Mouse (Mus musculus) layer of hippocampus, postnatal 14 days (tissue): ENCODE measurements around the gene Atxn7l3. TPM values are rescaled to one million over a fixed set of nuclear protein-coding genes. Genes with fewer than 3 reads are reported as not detected.

Experiments used
- DNase-seq, 2 experiments: peaks; one replicate each; pipeline ENCODE4 v3.0.0; 2021 to 2022; ENCODE audit warnings: low spot score in 2 of 2, mixed read lengths in 1 of 2
- long read RNA-seq, 2 experiments: library from polyadenylated mRNA; stranded (forward); transcript quantifications; one replicate each; pipeline ENCODE4 v2.0.0; 2021
- total RNA-seq, 2 experiments: library from RNA; stranded (reverse); gene quantifications; 2 replicates each; pipeline ENCODE4 v1.2.3; 2021

Gene Atxn7l3
- 100 to 1,000 TPM; 152 to 160 TPM for total RNA-seq
- long read RNA-seq, experiment 1, transcript Atxn7l3-201 (13 exons, 3,688 nt) = major isoform, 16 of 47 reads
- long read RNA-seq, experiment 1, partial matches to known transcripts = 1 of 47 reads
- long read RNA-seq, experiment 1, other reads (novel, unspliced or antisense) = 28 of 47 reads
- long read RNA-seq, experiment 2, transcript Atxn7l3-201 (13 exons, 3,688 nt) = major isoform, 13 of 82 reads
- long read RNA-seq, experiment 2, partial matches to known transcripts = 4 of 82 reads
- long read RNA-seq, experiment 2, other reads (novel, unspliced or antisense) = 62 of 82 reads

DNA sequence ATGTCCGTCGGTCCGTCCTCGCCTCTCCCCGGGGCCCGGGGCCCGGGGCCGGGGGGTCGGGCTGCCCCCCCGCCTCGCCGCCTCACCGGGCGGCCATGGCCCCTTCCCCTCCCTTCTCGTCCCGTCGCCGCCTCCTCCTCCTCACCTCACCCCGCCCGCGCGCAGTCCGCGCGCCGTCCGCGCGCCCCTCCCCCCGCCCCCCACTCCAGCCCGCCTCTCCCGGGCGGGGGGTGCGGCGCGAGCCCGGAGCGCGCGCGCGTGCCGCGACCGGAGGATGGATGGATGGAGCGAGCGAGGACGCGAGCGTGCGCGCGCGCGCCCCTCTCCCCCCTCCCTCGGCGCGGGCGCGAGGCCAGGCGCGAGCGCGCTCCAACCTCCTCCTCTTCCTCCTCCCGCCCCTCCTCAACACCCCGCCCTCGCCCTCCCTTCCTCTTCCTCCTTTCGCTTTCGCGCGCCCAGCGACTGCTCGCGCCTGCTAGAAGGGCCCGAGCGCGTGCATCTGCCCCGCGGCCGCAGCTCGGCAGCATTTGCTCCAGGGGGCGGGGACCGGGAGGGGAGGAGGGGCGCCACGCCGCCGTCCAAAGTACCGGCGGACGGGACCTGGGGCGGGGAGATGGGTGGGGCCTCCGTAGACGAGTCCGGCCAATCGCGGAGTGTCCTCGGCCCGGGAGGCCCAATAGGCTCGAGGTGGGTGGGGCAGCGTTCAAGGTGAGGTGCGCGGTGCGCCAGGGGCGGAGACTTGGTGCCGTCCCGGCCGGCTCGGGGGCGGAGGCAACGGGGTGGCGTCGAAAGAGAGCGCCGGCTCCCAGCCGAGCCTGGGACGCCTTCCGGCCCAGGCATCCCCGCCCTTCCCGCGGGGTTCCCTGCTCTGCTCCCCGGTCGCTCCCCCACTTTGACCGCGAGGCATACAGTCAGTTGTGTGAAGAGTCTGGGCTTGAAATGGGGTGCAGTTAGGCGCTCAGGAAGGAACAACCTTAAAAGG, at the start of gene Atxn7l3:
TSS of gene Atxn7l3 (minus strand) at position 141 of the 982 bp plus-strand sequence.
- DNase-seq = peak; percentile 96 to 98

DNA sequence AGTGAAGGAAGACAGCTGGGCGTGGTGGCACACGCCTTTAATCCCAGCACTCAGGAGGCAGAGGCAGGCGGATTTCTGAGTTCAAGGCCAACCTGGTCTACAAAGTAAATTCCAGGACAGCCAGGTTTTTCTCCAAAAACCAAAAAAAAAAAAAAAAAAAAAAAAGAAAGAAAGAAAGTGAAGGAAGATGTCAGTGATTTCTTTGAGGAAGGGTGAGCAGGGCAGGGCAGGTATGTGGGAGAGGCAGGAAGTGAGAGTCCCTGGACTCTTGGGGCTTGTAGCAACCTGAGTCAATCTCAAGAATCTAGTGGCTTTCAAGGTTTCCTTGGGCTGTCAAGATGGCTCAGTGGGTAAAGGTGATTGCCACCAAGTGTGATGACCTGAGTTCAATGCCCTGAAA, 48.0 kb upstream of the Atxn7l3 start:
- DNase-seq = no peak

DNA sequence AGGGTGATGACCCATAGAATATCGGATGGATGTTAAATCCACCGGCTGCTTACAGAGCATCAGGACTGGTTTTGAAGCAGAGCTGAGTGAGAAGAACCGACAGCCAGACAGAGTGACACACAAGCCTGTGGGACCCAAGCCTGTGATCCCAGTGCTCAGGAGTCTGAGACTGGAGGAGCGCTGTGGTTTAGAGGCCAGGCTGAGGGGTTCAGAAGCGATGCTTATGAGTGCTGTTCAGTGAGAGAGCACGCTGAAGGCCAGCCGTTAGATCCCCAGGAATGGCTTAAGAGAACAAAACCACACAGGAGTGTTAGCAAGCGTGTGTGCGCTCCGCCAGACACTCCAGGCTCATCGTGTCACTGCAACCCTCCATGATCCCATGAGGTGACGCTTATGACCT, 46.3 kb upstream of the Atxn7l3 start:
- no peak for DNase-seq

DNA sequence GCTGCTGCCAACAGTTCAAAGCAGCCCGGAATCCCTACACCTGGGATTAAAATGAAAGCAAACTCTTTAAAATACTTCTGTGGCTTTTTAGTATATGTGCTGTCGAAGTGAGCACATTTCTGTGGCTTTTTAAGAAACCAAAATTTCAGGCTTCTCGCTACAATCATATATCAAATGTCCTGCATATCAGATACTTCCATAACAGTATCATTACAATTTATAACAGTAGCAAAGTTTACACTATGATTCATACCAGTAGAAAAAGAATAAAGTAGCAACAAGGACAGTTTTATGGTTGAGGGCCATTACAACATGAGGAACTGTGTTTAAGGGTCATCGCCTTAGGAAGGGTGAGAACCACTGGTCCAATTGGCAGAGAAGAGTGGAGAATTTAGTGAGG, 44.7 kb upstream of the Atxn7l3 start:
- DNase-seq = no peak

DNA sequence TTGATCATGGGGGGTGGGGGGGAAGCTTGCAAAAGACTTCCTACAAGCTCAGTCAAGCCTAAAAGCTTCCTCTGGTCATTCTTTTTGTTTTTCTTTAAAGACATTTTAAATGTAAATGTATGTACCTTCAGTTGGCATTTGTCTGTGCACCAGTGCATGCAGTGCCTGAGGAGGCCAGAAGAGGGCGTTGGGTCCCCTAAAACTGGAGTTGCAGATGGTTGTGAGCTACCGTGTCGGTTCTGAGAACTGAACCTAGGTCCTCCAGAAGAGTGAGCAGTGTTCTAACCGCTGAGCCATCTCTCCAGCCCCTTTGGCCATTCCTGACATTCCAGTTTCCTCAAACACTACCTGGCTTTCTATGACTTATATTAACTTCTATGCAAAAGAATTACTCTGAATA, 43.2 kb upstream of the Atxn7l3 start:
- DNase-seq = no peak

DNA sequence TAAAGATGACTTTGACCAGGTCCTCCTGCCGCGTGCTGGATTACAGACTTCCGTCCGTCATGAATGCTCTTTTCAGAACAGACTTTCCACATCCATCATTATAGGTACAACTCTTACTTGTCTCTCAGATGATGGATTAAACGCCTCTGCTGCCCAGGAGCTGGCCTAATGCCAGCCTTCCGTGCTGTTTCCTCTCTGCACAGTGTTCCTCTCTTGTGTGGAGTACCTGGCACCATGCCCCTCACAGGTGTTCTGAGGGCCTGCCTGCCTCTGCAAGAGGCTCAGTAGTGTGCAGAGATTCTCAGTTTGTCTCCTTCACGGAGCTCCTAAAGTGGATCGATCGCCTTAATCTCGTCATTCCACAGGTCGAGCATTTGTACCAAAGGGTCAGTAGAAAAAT, 42.8 kb upstream of the Atxn7l3 start:
- no peak for DNase-seq

DNA sequence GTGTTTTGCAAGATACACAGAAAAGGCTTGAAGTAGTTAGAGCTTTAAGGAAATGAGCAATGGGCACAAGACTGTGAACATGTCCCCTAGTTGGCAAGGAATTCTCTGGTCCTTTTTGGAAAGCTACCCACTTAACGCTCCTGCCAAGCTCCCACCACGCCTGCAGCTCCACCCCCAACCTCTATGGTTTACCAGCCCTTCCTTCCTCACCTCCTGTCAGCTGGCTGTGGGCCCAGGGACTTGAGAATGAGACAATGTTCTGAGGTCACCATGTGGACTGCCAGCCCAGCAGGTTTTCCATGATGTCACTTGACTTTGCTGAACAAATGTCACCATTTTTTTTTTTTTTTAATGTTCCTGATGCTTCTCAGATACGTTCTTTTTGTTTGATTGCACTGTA, 42.1 kb upstream of the Atxn7l3 start:
- DNase-seq = peak; percentile 13 to 45

DNA sequence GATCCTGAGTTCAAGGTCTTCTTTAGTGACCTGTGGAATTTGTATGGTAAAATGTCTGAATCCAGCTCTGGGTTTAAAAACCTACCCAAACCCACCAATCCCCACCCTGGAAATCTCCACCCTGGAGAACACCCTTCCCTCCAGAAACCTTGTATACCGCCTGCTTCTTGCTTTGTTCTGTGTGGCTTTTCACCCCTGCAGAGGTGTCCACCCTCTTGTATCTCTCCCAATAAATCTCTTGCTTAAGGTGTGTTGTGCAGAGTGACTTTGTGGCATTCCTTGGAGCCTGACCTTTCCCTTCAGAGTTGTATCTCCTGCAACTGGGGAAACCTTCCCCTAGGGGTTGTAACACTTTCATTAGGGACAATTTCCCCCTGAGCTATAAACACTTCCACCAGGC, 41.5 kb upstream of the Atxn7l3 start:
- no peak for DNase-seq

DNA sequence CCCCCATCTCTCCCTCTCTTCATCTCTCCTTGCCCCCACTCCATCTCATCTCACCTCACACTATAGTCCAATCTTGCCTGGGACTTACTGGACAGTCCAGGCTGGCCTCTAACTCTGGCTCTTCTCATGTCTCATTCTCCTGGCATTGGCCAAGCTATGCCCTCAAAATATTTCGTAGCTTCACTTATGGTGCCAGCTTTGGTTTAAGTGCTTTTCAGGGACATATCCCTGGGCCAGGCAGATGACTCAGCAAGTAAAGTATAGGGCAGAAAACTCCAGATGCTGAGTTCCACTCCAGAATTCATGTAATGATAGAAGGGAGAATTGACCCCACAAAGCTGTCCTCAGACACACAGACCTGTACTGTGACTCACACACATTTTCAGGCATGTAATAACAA, 39.8 kb upstream of the Atxn7l3 start:
- DNase-seq = no peak

DNA sequence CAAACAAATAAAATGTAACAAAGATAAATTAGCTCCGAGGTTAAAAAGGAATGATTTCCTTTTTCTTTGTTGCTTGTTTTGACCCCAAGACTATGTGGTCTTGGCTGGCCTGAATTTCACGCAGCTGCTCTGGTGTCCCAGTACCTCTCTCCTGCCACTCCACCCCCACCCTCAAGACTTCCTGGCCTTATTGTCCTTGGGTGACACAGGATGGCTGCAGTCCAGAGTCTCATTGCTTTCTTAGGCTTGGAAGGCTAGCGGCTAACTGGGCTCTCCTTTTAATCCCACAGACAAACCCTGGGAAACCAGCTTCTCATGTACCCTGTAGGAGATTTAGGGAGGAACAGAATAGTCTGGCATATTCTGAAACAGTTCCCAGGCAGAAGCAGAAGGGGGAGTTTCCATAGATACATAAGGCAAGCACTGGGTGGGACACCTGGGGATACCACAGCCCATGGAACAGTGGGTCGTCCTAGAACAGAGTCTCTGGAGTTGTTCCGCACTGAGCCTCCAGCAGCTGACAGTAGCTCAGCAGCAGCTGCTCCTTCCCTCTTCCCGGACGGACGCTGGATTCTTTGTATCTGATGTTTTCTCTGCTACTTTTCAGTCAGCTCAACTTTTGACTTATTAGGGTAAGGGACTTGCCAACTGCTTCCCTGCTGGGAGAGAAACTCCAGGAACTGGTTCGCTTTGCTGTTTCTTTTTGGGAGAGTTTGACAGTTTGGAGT, 38.7 kb upstream of the Atxn7l3 start:
- no peak for DNase-seq

DNA sequence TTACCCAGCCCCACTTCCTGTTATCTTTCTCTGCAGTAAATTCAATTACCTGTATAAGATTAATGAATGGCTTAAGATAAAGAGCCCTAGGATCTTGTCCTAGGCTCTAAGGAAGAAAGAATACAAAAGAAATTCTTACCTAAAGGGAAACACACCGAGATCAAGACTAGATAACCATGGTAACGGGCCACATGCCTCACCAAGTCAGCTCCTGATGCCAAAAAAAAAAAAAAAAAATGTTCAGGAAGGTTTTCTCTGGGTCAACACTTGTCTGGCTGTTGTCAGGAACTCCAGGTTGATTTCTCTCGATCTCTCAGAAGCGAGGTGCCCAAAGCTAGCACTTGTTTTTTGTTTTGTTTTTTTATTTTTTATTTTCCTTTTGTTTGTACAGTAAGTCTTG, 37.6 kb upstream of the Atxn7l3 start:
- DNase-seq = no peak

DNA sequence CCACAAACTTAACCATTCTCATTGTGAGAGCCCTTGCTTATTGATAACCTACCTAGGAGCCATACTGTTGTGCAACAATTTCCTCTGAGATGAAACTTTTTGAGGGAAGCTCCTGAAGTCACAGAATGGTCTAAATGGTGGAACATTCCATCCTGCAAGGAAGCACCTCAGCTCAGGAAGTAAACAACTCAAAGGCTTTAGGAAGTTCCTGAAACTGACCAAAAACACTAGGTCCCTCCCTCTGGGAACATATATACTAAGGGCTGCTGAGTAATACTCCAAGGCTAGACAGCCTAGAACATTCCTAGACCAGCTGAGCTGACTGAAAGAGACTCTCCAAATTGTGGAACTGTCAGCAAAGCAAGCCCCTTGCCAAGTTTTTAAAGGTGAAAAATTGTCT, 36.6 kb upstream of the Atxn7l3 start:
- DNase-seq = no peak

DNA sequence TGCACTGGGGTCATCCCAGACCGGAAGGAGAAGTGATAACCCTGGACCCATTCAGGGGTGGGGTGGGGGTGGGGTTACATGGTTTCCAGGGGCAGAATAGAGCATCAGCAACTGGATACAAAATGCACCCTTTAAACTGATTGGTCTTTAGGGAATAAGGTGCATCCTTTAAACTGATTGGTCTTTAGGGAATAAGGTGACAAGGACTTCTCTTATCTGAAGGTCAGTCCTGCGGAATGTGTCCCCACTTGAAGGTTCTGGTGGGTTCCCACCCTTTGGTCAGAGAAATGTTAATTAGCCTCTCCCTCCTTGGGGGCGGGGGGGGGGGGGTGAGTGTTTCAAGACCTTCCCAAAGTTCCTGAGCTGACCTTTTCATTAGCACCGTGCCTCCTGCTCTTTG, 35.4 kb upstream of the Atxn7l3 start:
- DNase-seq = no peak

DNA sequence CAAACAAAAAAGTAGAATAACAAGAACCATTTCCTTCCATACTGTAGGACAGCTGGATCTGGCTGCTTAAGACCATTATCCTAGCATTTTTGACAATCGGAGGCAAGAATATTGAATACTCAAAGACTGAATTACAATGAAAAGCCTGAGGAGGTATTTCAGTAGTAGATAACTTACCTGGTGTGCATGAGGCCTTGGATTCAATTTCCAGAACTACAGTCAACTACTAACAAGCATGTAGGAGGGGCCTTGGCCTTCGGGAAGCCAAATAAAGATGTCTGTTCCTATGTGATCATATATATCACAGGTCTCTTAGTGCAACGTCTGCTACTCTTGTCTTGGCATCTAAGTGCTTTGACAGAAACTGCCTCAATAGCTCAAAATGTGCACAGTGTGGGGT, 33.6 kb upstream of the Atxn7l3 start:
- no peak for DNase-seq

DNA sequence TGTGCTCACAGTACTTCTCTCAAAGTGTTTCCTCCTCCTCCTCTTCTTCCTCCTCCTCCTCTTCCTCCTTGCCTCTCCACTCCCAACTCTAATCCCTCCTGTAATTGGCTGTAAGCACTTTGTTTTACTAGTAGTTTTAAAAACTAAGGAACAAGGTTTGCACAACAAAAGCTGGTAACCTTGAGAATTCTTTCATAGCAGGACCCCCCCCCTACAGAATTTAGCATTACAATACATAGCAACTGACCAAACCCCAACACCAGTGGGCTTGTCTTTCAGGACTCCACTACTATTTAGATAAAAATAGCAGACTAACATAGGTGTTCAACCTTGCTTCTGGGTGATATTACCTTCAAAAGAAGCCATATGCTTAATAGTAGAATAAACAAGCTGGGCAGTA, 33.1 kb upstream of the Atxn7l3 start:
- no peak for DNase-seq

DNA sequence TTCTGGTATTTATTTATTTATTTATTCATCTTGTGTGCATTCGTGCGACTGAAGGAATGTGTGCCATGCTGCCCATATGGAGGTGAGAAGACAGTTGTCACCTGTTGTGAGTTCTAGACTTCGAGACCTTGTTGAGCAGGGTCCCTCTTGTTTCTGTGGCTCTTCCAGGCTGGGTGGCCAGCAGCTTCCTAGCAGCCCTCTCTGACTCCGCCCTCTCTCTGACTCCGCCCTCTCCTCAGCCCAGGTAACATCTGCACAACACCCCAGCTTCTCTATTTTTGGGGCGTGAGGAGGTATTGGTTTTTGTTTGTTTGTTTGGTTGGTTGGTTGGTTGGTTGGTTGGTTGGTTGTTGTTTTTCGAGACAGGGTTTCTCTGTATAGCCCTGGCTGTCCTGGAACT, 31.4 kb upstream of the Atxn7l3 start:
- no peak for DNase-seq

DNA sequence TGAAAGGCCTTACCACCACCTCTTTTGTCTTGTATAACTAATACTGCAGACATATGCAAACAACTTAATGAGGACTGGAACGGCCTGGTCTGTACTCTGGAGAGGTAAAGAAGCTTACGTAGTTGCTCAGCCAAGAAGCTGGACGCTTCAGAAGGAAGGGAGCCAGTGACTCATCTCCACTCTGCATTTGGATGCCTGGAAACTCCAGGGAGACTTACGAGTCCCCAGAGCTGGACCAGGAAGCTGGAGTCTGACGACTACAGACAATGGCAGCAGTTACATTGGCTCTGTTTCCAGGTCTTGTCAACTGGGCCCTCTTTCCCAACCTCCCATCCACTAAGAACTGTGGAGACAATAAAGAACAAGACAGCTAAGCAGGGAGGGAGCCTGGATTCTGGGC, 30.8 kb upstream of the Atxn7l3 start:
- DNase-seq = no peak

DNA sequence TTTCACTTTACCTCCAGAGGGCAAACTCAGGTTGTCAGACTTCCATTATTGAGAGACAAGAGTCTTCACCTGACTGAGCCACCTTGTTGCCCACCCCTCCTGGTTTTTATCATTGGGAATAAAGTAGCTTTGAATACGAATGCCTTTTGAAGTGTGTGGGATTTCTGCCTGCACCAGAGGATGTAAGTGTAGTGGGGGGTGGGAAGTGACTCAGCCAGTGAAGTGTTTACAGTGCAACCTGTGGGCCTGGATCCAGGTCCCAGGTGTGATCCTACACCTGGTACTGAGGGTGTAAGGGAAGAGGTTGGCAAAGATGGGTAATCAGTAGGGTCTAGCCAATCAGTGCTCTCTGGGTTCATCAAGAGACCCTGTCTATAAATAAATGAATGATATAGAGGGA, 27.1 kb upstream of the Atxn7l3 start:
- no peak for DNase-seq

DNA sequence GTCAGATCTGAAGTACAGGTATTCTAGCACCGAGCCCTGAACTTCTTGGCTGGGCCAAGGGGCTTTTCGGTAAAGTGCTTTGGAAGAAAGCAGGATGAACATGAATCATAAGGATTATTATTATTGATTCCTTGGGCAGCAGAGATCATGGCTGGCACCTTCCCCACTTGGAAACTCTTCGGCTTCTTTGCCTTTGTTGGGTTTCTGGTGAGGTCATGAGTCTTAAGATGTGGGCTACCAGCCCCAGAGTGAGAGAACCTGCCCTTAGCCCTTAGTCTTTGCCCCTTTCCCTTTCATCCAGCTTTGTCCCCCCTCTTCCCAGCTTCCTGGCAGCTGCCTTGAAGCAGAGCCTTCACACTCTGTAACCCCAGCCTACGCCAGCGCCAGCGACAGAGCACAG, 25.5 kb upstream of the Atxn7l3 start:
- no peak for DNase-seq

DNA sequence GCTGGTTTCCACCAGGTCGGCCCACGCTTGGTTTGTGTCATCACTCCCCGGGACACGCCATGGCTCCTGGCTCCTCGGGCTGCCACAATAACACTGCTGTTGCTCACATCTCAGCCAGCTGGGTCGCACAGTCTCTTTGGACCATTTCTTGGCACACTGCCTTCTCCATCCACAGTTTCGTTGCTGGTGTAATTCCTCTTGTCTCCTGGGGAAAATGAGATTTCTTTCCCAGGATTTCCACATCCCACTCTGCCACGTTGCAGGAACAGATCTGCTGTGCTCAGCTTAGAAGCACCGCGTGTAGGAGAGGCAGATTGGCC, 24.2 kb upstream of the Atxn7l3 start:
- DNase-seq = peak in 1 of 2 experiments; percentile 86

DNA sequence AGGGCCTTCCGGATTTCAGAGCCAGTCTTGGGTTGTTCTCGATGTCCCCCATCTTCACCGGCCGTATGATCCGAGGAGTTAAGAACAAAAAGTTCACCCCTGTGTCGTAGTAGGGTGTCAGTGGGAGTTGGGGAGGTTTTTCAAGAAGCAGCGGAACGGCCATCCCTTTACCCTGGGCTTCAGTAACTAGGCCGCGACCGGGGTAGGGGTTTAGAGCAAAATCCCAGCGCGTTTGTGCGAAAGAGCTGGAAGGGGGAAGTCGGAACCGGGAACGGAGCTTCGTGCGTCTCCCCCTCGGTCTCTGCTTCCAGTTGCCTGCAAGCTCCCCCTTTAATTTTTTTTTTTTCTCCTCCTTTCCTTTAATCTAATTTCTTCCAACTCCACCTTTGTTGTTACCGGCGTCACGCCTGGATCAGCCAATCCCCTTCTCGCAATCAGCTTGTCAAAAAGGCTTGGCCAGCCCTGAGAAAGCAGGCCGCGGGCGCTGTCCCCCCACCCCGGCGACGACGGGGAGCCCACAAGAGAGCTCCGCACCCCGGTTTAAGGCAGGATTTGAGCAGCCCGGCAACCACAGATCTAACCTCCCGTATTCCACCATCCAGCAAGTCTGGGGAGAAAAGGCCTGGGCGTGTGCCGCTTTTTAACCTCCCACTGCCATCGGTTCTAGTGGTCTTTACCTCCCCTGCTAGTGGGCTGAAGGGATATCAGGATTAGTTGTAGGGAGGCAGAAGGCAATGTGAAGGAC, 23.7 kb upstream of the Atxn7l3 start:
- peak; percentile 90 to 94 for DNase-seq
